Mouse (Mus musculus) liver, embryonic 14.5 days (tissue): ENCODE results near the gene Hist1h2be.
"Not testable (repeated sequence)": the region's sequence is repeated elsewhere in the genome, so short reads cannot be mapped to it uniquely, and the experiment has no call there.

Source experiments
- CTCF ChIP-seq: IDR thresholded peaks from 2 replicates; pipeline ENCODE4 v1.5.1; 2016; ENCODE audit warnings: antibody characterized with exemption, low read depth, control low read depth
- EP300 ChIP-seq: IDR thresholded peaks from 2 replicates; pipeline ENCODE4 v1.6.1; 2016; ENCODE audit warnings: antibody characterized with exemption, low read depth

DNA sequence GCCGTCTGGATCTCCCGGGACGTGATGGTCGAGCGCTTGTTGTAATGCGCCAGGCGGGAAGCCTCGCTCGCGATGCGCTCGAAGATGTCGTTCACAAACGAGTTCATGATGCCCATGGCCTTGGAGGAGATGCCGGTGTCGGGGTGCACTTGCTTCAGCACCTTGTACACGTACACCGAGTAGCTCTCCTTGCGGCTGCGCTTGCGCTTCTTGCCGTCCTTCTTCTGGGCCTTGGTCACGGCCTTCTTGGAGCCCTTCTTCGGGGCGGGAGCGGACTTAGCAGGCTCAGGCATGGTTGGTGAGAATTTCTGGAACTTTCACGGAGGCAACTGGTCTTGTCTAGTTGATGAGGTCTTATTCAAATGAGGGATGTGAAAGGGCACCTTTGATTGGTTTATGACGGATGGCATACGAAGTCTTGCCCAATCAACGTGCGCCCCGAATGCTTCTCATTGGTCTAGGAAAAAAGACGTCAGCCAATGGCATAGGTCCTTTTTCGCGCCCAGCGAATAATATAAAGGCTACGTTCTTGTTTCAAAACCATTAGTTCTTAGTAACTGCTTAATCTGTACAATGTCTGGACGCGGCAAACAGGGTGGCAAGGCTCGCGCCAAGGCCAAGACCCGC is 46.9 kb downstream of the Hist1h2be start, which contains the start of the genes Hist1h2bf and Hist1h2ad:
- TF ChIP-seq CTCF: not testable (repeated sequence)
- TF ChIP-seq EP300: peak; percentile 71; the same call in 1 of the 2 replicates
